Mouse (Mus musculus) cortical plate, adult 2 months (tissue): Measurements from ENCODE around the gene Ppp1cb.

Experiments
- CTCF ChIP-seq: fragments of 200-500 bp; IDR thresholded peaks from 2 replicates; pipeline ENCODE4 v1.5.1; 2011; ENCODE audit warnings: mild to moderate bottlenecking, control low read depth, low read length; ENCODE audit not compliant: insufficient read depth; ENCODE audit errors: extremely low read depth
- POLR2A ChIP-seq: fragments of 200-500 bp; IDR thresholded peaks from 2 replicates; pipeline ENCODE4 v1.6.1; 2011; ENCODE audit warnings: mild to moderate bottlenecking, low read length, control low read depth; ENCODE audit not compliant: insufficient read depth; ENCODE audit errors: extremely low read depth

GRCm38 (mm10) chr5:32459251-32459881, 723 bp downstream of the Ppp1cb start:
- TF ChIP-seq POLR2A (no peak; the same call in 1 of the 2 replicates), CTCF (no peak)
